Mouse (Mus musculus) lung, postnatal 14 days (tissue): ENCODE measurements at regions not wholly inside any gene's neighbourhood (a gene's known extent, or its start where the extent isn't known, plus 50 kb on each side); places are given as distances from the start of the nearest gene placed in this dataset.

Experiments used
- DNase-seq: peaks from one replicate; pipeline ENCODE4 v3.0.0; 2021

- no peak for DNase-seq
These were observed 116.3 kb upstream of the Tpm1 start for GRCm38 (mm10) chr9:67165486-67165885.

- DNase-seq, result no peak
These were observed 114.5 kb upstream of the Tpm1 start for GRCm38 (mm10) chr9:67163746-67164145.

GRCm38 (mm10) chr9:67160785-67161455, 111.7 kb upstream of the Tpm1 start:
- no peak for DNase-seq

- DNase-seq, result no peak
These were observed 111.1 kb upstream of the Tpm1 start for GRCm38 (mm10) chr9:67160350-67160749.

GRCm38 (mm10) chr9:67156590-67157259, 107.5 kb upstream of the Tpm1 start:
- peak; percentile 69 for DNase-seq

GRCm38 (mm10) chr9:67154062-67154461, 104.9 kb upstream of the Tpm1 start:
- no peak for DNase-seq

- no peak for DNase-seq
These were observed 104.1 kb upstream of the Tpm1 start for GRCm38 (mm10) chr9:67153333-67153732.

GRCm38 (mm10) chr9:67147656-67148055, 98.5 kb upstream of the Tpm1 start:
- DNase-seq, result no peak

GRCm38 (mm10) chr9:67145392-67145791, 96.2 kb upstream of the Tpm1 start:
- DNase-seq, result no peak

- DNase-seq, result no peak
These were observed 95.3 kb upstream of the Tpm1 start for GRCm38 (mm10) chr9:67144511-67144910.

- DNase-seq, result no peak
These were observed 91.2 kb upstream of the Tpm1 start for GRCm38 (mm10) chr9:67140319-67140887.

- no peak for DNase-seq
These were observed 88.5 kb upstream of the Tpm1 start for GRCm38 (mm10) chr9:67137681-67138080.

GRCm38 (mm10) chr9:67137141-67137540, 87.9 kb upstream of the Tpm1 start:
- no peak for DNase-seq

- DNase-seq, result no peak
These were observed 87.0 kb upstream of the Tpm1 start for GRCm38 (mm10) chr9:67136166-67136565.

- DNase-seq, result no peak
These were observed 85.2 kb upstream of the Tpm1 start for GRCm38 (mm10) chr9:67134378-67134777.

GRCm38 (mm10) chr9:67132370-67132769, 83.2 kb upstream of the Tpm1 start:
- DNase-seq, result no peak

- DNase-seq, result no peak
These were observed 81.7 kb upstream of the Tpm1 start for GRCm38 (mm10) chr9:67130730-67131440.

GRCm38 (mm10) chr9:67129891-67130290, 80.7 kb upstream of the Tpm1 start:
- no peak for DNase-seq

- DNase-seq, result no peak
These were observed 79.9 kb upstream of the Tpm1 start for GRCm38 (mm10) chr9:67129095-67129494.

GRCm38 (mm10) chr9:67121691-67122090, 72.5 kb upstream of the Tpm1 start:
- no peak for DNase-seq

GRCm38 (mm10) chr9:67118880-67119644, 69.9 kb upstream of the Tpm1 start:
- no peak for DNase-seq

- no peak for DNase-seq
These were observed 69.2 kb upstream of the Tpm1 start for GRCm38 (mm10) chr9:67118429-67118828.

- no peak for DNase-seq
These were observed 68.4 kb upstream of the Tpm1 start for GRCm38 (mm10) chr9:67117639-67118038.
